Mouse (Mus musculus) NIH3T3 (cell line): ENCODE results near the gene Hsd17b2.

Experiments
- DNase-seq: peaks from one replicate; pipeline ENCODE4 v3.0.0-alpha.2; 2012; ENCODE audit warnings: low read depth

Hsd17b2 gene

DNA sequence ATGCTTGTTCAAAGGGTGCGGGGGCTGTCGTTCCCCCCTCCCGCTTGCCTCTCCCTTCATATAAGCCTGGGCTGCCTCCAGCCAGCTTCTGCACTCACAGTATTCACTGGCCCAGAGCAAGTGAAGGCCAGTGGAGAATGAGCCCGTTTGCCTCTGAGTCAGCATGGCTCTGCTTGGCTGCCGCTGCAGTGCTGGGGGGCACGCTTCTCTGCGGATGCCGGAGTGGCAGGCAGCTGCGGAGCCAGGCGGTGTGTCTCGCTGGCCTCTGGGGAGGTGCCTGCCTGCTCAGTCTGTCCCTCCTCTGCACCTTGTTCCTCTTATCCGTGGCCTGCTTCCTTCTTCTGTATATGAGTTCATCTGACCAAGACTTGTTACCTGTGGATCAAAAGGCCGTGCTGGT, at the start of gene Hsd17b2:
TSS of gene Hsd17b2 (plus strand) at position 46 of the 400 bp plus-strand sequence.
- no peak for DNase-seq

DNA sequence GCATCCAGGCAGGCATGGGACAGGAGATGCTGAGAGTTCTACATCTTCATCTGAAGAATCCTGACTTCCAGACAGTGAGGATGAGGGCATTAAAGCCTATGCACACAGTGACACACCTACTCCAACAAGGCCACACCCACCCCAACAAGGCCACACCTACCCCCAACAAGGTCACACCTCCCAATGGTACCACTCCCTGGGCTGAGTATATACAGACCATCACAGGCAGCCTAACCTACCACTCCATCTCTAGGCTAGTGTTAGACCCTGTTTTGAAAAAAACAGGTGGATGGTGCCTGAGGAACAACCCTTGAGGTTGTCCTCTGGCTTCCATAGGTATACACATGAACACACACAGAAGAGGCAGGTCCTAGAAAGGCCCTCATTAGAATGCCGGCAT, 49.4 kb upstream of the Hsd17b2 start:
- DNase-seq = no peak

DNA sequence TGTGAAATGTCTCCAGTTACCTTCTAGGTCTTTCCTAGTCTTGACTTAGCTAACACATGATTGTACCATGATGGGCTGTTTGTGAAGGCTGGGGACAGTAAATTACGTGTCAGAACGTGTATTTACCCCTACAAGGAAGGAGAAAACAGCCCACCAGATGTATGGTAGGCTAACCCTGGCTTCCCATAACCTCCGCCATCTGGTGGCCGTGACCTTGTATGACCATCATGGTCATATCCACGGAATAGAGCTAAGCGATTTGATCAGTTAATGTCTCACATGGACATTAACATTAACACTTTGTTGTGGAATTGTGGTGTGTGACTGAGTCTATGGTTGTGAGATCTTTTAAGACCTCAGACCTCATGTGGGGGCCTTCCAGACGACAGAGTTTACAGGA, 42.7 kb upstream of the Hsd17b2 start:
- DNase-seq = no peak

DNA sequence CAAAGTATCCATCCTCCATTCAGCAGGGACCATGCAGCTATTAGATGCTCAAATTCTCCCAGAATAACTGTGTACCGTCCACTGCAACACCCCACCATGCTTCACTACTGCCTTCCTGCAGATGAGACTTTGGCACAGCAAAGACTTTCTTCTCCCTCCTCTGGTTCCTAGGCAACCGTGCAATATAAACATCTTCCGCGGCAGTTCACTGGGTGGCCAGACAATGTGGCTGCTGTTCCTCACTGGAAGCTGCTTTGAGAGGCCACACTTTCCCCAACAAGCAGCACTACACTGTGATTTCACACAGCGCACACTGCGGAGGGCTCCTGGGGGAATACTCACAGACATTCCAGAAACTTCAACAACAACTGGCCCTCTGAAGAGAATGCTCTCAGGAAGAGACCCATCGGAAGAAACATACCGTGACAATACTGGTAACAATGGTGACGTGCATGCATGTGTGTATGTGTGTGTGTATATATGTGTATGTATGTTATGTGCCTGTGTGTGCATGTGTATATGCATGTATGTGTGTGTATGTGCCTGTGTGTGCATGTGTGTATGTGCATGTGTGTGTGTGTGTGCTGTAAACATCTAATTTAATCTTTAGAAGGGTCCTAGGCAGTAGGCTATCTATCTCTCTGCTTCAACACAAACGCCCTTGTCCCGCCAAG, 41.2 kb upstream of the Hsd17b2 start:
- DNase-seq = no peak

DNA sequence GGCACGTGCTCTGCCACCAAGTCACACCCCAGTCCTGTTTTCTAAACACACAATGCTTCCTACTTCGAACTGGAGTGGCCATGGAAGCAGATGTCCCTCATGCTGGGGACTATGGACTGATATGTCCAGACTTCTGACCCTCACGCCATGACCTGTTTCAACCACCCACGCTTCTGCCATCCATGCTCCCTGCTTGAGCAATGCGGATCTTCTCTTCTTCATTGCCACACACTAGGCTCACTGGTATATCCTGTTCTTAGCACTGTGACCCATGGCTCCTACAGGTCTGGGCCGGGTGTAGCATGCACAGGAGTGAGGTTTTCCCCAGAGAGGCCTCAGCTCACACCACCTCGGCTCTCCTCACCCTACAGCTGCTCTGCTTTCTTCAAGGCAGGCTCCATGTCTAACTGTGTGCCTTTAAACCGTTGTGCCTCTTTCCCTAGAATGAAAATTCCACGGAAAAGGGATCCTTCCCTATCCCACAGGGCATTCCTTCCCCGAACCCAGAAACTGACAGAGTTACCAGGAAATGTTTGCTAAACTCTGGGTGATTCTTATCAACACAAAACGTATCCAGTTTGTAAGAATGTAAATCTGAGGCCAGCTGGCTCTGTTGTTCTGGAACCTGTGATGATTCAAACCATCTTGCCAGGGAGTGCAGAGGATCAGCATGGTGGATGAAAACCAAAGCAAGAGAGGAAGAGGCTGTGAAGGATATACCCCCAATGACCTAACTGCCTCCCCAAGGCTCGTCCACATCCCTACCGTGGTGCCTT, 34.2 kb upstream of the Hsd17b2 start:
- DNase-seq = no peak

DNA sequence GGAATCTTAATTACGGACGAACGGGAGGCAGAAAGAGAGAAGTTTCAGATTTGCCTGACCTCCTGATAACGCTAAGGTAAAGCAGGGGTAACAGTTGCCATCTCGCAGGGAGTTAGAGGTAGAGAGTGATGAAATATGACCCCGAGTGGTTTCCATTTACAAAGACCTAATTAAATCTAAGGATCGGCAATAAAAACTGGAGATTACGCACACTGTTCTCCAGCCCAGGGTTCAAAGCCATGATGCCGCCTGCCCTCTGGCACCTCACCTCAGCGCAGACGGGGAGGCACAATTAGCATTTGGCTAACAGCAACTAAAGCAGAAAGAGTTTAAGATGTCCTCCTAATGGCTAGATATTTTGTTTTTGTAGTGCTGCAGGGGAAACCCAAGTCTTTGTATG, 31.2 kb upstream of the Hsd17b2 start:
- no peak for DNase-seq

DNA sequence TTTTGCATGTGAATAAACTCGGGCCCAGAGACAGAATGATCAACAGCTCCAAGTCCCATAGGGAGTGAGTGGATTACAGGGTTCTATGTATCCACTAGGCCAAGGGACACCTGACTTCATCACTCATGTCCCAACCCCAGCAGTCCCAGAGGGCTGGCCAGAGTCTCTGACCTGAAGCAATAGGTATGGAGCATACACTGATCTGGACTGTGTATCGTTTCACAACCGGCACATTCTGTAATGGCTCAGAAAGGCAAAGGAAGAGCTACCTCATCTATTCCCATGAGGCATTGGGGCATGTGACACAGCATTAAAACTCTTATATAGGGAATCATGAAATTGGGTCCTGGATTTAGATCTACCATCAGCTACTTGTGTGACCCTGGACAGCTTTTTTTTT, 29.1 kb upstream of the Hsd17b2 start:
- DNase-seq = no peak

DNA sequence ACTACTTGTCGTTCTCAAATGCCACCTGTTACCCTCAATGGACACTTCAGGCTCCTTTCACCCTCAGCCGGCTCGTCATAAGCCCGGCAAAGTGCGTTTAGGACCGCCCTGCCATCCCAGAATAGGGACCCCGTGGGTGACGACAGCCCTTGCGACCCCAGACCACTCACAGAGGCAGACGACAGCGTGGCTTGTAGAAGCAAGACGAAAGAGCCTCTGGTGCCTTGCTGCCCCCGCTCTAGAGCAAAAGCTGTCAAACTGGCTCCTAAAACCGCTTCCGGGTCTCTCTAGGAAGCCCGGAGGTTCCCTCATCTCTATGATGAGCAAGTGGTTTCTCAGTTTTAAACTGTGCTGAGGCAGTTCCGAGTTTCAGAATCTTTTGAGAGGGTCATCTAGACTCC, 28.3 kb upstream of the Hsd17b2 start, which contains the start of gene Sdr42e1:
TSS of gene Sdr42e1 (minus strand) at position 260 of the 401 bp plus-strand sequence.
- no peak for DNase-seq

DNA sequence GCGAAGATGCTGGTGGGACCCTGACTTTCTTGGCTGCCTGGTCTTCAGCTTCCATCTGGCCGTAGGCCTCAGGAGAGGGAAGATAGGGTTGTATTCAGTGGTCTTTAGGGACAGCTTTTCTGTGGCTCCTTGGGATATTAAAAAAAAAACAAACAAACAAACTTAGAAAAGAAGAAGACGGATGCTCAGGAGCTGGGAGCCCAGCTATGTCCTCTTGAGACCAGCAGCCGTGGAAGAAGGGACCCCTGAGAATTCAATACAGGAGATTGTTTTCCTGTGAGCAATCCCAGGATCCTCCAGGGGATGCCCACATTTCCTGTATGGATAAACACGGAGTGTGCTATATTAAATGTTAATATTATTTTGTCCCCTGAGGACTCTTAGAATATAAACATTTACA, 26.5 kb upstream of the Hsd17b2 start:
- no peak for DNase-seq

DNA sequence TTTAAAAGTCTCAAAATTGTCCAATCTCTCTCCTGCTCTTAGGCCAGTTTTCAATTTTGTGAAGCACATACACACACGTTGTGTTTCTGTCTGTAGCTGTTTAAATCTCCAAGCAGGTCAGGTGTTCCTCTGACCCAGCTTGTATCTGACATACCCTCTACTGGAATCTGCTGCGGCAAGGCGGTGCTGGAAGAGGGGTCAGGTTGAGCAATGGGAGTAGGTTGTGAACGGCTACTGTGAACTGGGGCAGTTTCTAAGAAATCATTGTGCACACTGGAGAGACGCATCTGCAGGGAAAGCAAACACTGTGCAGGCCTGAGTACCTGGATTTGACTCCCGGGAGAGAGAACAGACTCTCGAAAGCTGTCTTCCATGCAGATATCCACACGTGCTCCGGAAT, 25.2 kb upstream of the Hsd17b2 start:
- no peak for DNase-seq

DNA sequence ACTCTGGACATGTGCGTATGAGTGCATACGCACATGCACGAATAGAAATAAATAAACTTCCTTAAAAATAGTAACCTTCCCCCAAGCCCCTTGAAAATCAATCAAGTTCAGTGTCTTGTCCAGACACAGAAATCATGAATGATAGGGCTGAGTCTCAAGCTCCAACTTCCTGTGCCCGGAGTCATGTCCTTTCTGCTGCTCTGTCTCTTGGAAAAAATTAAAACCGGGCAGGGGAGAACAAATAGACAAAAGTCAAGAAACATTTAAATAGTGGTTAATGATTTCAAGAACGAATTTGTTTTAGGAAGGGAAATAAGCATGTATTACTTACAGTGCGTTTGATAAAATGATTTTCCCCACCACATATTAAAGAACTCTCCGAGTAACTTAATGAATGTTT, 24.7 kb upstream of the Hsd17b2 start:
- no peak for DNase-seq

DNA sequence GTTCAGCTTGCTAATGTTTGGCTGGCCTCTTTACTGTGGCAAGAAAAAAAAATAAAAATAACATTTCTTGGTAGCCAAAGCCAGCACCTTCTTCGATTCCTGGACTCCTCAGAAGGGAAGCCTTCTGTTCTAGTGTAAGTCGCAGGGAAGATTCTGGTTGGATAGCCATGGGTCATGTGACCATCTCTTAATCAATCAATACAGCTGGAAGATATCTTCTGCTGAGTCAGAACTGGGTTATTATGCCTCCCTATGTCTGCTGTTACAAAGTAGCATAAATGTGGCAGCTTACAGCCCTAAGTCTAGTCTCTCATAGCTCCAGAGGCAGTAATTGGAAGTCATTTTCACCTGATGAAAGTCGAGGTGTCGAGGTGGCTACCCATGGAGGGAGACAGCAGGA, 23.1 kb upstream of the Hsd17b2 start:
- DNase-seq = no peak

DNA sequence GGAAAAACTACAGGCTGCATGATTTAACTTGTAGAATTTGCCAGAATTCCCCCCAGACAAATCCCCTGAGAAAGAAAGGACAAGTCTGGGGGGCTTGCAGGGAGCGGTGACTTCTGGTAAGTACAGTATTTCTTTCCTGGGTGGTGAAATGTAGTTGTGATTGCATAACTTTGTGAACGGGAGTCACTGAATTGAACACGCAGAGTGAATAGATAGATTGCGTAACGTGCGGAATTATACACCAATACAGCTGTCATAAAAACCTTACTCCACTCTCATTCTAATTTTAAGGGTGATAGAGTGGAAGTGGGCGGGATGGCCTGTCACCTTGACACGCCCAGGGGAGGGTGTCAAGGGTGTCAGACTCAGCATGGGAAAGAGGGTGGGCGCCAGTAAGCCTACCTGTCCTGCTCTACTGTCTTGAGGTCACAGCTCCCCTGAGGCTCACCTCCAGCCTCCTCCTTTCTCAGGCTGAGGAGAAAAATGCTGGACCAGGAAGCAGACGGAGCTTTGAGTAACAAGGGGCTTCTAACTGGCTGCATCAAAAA, 17.7 kb upstream of the Hsd17b2 start:
- DNase-seq = peak; percentile 8

DNA sequence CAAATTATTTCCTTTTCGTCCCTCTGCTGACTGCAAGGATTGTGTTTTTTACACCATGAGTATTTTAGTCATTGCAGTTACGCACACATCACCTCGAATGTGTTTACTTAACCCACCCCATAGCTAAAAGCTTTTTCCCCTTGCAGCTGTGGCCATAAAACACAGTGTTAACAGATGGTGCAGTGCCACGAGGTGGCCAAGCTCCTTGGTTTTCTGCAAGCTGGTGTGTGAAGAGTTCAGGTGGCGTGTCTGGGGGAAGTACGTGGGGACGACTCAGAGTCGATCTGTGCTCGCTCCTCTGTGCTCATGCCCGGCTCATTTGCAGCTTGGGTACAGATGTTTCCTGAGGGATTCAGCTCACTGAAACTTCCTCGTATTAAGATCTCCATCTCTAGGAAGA, 17.2 kb upstream of the Hsd17b2 start:
- DNase-seq = no peak

DNA sequence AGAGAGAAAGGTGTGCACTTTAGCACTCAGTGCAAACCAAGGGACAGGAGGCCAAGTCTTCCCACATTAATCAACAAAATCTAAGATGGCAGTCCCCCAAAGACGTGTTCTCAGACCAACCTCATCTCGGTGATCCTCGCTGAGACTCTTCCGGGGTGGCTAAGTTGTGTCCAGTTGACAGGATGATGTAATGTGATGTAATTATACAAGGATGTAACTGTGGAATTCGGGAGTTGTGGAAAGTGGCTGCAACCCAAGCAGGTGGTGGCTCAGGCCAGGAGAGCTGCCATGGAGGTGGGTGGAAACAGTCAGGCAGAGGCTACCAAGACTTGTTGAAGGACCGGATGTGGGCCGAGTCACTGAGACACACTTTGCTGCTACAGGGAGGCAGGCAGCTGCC, 13.8 kb upstream of the Hsd17b2 start:
- DNase-seq = no peak

DNA sequence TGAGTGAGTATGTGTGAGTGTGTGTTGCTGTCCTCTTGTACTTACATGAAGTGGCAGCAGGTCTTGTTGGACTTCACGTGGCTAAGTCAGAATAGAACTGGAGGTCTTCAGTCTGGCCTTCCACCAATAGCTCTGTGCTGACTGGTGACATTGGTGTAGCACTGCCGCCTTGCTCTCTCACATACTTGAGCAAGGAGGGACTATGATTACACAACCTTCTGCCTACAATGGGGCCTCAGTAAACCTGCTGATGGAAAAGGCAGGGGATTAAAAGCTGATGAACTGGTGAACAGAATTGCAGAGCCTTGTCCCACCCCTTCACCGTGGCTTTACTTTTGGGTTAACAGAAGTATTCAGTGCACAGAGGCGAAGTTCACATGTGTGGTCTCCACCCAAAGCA, 9.6 kb upstream of the Hsd17b2 start:
- no peak for DNase-seq

DNA sequence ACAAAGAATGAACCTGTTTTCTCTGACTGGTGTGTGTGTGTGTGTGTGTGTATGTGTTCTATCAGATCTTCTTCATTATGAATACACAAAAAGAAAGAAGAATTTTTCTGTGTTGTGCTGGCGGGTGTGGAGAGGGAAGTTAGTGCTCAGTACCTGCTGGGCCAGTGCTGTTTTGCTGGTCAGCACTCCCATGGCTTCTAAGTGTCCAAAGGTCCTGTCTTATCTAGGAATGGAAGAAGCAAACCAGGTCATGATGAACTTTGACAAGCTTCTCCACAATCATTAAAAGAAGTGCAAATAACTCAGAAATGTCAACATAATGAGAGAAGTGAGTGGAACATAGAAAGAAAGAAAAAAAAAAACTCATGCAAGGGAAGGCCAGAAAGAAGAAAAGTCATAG, 6.1 kb upstream of the Hsd17b2 start:
- no peak for DNase-seq

DNA sequence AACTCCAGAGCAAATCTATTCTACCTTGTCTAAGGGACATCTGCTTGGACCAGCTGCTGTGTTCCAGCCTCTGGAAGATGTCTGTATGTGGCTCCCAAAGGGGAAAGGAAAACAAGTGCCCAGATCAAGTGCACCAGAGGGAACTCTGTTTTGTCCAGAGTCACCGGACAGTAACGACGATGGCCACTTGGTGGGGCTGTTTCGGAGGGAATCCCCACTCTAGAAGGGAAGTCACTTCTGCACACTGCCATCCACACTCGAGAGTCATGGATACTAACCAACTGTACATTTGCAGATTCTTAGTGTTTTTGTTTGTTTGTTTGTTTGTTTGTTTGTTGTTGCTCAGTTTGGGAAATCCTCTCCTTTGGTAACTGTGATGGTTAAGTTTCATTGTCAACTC, 4.5 kb upstream of the Hsd17b2 start:
- peak; percentile 8 for DNase-seq

DNA sequence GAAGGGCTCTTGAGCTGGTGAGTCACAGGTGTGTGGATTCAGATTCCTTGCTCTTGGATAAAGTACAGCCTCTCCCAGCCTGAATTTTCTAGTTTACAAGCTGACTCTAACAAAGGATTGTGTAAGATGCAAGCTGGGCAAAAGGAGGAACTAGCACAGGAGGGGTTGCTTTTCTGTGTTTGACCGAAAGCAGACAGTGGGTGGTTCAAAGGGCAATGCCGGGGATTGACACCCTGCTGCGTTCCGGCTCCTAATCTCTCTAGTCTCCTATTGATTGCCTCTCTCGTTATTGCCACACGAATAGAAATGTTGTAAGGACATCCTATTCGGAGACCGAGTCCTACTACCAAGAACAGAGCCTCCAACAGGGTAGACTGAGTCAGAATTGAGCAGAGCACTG, 1.0 kb upstream of the Hsd17b2 start:
- no peak for DNase-seq

DNA sequence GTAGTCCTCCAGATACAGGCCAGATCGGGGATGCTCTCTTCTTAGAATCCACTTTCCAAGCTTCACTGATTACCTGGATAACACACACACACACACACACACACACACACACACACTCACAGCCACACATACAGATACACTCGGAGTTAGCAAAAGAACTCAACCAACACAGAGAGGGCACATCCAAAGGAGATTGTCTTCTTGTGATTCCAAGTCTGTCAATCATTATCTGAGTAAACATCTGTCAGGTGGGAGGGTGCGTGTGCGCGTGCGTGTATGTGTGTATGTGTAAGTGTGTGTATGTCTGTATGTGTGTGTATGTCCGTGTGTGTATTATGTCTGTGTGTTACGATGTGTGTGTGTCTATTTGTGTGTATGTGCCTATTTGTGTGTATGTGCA, 458 bp upstream of the Hsd17b2 start:
- DNase-seq = no peak

DNA sequence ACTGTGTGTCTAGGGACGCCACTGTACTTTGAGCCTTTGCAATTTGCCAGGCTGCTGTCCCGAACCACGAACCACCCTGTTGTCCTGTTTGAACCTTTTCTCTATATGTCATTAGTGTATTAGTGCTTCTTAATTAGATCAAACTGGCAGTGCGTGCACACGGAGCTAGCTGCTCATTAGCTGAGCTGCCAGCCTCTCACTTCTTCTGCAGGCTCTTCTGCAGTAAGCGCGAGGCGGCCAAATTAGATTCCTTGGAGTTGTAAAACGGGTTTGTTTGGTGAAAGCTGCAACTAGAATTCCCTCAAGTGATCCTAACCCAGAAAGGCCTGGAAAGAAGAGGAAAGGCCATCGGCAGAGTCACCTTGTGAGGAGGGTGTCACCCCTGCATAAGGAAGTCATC, 997 bp downstream of the Hsd17b2 start:
- DNase-seq = no peak

DNA sequence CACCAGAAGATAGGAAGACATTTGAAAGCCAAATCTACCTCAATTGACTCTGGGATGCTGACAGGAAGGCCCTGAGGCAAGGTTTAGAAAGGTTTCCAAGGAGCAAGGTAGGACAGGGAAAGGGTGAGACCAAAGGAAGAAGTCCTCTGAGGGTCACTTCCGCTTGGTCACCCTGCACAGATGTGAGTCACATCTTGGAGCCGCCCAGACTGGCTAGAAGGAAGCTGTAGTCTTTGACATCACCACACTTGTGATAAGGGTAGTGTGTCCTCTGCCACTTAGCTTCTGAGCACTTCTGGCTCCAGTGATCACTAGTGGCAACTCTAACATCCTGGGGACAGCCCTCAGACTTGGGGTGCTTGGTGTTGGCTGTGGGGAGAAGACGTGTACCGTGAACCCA, 4.4 kb downstream of the Hsd17b2 start:
- no peak for DNase-seq

DNA sequence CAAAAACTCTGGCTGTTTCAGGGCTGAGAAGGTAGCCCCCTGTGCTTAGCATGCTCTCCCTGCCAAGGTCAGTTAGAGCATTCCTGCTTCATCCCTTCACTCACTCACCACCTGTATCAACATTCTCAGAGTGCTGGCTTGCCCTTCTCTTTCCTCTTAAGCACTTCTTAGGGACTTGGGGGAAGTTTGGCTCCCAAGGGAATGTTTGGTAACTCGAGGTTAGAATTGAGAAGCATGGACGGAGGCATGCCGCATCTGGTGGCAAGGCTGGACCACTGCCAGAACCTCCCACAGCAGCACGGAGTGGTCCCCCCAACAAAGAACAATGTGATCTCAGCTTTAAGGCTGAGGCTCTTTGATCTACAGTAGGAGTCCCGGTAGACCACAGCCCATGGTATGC, 10.5 kb downstream of the Hsd17b2 start:
- DNase-seq = no peak

DNA sequence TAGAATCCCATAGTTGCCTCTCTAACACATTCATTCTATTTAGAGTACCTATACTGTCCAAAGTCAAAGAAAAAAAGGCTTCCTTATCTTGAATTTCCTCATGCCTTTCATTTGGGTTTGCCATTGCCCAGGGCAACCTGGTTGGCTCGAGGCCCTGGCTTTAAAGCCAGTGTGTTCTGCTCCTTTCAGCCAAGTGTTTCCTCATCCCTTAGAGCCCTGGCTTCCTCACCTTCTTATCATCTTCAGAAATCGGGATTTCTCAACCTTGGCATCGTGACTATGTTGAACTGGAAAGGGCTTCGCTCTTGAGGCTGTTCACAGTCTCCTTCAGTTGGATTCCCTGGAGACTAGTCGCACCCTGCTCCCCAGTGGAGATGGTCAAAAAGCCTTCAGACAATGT, 12.9 kb downstream of the Hsd17b2 start:
- DNase-seq = no peak
